Mouse (Mus musculus): ENCODE measurements around the gene Capn10.

Capn10 gene

DNA sequence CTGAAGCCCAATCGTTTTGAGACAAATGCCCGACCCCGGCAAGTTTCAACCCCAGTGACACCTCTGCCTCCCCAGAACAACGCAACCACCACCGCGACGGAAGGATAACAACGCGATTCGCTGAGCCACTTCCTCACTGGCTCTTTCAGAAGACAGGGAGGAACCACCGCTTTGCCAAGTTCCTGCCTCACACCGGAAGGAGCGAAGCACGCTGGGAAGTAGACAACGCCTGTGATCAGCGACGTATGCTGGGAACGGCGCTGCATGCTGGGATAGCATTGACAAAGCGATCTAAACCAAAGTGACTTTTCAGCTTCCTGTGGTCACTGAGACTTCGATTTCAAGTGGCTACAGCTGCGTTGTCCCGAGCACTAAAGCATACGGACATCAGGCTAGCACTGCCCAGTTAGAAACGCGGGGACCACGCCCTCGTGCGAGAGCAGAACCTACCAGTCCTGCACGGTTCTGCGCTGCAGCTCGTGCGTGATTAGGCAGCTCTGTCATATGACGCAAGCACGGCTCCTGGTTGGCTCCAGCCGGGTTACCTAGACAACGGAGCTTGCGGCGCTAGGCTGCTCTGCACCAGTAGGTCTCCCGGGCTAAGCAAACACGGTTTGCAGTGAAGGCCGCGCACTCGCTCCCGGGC lies at the start of gene Capn10:
Gene Capn10 (plus strand): TSS at position 195 of the 646 bp plus-strand sequence.
- peak; percentile 97 for DNase-seq

DNA sequence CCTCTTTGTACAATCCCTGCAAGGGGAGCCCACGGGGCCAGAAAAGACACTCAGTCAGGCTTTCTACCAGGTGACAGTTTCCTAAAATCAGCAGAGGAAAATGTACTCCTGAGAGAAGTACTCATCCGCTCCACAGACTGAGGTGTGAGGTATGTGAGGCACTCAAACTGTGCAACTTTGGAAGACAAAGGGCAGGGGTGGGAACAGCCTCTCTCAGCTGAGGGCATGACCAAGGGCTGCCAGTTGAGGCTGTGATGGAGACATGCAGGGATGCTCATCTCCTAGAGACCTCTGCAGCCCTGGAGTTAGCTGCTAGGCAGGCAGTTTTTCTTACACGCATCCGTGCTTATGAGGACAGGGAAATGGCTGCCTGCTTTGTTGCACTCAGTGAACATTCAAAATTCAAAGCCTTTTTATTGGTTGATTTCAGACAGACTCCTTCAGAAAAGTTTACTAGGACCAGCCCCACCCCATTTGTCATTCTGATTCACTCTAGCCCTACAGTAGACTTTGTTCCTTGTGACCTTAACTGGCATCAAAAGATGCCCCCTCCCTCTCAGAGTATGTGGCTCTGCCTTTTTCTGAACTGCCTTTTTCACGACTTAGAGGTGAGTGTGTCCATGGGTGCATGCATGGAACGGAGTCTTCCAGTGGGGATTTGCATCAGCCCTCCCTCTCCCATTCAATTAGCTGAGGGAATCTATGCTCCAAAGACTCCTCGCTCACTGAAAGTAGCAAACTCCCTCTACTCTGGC lies 45.1 kb upstream of the Capn10 start:
- DNase-seq: no peak

DNA sequence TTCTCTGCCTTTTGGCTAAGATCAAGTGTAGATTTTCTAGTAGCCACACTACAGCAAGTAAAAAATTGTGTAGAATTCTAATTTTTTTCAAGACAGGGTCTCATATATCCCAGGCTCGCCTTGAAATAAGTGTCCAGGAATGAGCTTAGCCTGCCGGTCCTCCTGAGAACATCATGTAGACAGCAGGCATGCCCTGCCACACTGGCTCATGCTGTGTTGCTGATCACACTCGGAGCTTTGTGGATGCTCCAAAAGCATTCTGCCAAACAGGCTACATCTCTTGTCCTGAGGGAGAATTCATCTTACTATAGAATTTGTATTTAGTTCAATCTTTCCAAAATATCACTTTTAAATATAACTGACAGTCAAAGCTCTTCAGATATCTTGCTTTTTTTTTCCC lies 41.4 kb upstream of the Capn10 start:
- DNase-seq: no peak

DNA sequence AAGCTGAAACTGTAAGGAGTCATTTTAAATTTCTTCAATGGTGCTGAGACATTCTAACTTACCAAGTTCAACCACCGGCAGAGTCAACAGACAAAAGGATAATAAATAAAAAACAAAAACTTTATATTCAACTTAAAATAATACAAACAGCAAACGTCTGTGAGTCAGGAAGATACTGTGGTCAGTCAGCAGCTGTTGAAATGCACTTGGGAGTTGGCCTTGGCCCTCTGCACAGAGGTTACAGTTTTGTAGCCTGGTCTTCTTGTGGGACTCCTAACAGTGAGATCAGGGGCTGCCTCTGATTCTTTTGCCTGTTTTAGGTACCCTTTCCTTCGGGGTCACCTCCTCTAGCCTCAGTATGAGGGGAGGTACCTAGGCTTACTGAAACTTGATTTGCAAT lies 40.3 kb upstream of the Capn10 start:
- DNase-seq: no peak

DNA sequence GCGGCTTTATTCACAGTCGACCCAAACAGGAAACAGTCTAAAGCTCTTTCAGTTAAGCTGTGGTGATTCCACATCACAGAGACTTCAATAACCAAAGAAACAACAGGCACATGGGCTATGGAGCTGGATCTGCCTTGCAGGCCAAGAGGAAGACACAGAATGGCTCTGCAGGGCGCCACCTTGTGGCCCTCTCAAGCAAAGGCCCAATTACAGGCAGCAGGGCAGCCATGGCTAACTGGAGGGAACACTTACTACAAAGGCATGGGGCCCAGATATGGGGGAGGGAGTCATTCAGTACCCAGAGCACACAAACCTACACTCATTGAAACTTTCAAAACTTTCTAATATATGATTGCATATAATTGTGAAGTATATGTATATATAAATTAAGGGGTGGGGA lies 39.1 kb upstream of the Capn10 start:
- peak; percentile 82 for DNase-seq

DNA sequence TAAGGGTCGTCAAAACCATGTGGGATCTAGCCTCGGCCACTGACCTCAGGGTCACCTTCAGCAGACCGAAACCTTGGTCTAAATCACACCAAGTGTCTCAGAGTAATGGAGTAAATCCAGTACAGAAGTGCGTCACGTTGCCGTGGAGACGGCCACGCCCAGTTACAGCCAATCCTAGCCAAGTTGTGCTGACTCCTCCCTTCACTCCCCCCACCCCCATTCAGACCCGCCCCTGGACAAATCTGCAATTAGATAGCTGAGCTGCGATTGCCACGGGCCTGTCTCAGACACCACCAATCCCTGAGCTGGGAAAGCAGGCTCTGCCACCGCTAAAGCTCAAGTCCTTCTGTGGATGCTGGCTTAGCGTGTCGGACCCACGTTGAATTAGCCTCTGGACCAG lies 31.4 kb upstream of the Capn10 start, which contains the start of gene Ankmy1:
Gene Ankmy1 (minus strand): TSS at position 121 of the 400 bp plus-strand sequence.
- peak; percentile 77 for DNase-seq

DNA sequence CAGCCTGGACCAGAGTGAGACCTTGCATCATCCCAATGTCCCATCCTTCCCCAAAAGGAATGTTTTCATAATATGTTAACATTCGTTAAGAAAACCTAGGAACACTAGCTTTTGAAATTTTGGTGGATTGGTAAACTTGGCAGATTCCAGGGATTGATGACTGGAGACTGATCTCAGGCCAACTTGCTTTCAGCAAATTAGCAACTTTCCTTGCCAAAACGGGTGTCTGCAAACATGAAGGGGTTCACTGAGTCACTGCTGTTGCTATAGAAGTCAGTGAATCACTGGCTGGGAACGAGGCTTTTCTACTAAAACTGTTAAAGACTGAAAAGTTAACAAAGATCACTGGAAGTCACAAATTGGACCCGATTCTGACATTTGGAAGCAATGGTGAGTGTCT lies 30.5 kb upstream of the Capn10 start:
- DNase-seq: peak; percentile 45

DNA sequence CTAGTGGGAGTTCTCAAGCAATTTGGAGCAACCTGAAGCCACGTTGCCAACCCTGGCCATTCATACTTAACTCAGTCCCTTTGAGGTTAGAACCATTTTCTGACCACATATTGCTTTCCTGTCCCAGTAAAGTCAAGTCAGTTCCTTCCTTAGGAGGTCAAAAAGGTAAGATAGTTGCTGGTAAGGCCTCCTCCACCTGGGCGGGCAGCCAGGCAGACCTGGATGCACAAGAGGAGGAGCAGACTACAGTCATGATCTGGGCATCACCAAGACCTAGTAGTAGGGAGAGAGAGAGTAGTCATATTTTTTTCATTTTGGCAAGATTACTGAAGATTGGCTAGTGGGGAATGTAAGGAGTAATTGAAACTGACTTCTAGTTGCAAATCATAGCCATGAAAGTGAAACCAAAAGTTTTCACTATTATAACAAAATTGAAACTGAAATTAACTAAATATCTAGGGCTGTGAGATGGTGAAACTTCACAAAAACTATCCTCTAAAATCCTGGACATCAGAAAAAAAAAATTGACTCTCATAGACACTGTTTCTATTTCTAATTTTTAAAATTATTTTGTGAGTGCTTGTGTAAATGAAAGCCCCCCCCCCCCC lies 28.4 kb upstream of the Capn10 start:
- DNase-seq: no peak

DNA sequence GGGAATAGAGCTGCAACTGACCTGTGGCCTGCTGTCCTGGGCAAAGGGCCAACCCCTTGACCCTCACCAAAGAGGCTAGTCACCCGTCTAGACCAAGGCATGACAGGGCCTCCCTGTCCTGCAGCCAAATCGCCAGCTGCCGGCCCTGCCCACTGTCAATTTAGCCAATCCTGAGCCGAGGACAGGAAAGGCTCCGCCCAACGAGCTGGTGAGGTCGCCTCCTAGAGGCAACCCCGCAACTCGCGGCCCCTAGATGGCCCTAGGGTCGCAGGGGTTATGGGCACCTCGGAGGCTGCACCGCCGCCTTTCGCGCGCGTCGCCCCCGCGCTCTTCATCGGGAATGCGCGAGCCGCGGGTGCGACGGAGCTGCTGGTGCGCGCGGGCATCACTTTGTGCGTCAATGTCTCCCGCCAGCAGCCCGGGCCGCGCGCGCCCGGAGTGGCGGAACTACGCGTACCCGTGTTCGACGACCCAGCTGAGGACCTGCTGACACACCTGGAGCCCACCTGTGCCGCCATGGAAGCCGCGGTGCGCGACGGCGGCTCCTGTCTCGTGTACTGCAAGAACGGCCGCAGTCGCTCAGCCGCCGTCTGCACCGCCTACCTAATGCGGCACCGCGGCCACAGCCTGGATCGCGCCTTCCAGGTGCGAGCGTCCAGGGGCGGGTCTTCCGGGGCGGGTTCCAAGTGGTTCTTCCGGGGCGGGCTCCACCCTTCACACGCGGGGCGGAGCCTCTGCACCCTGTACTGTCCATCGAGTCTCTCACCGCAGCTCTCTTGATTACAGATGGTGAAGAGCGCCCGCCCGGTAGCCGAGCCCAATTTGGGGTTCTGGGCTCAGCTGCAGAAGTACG lies 27.2 kb upstream of the Capn10 start, which contains the start of gene Dusp28:
Gene Dusp28 (plus strand): TSS at position 203 of the 853 bp plus-strand sequence.
- DNase-seq: peak; percentile 95

DNA sequence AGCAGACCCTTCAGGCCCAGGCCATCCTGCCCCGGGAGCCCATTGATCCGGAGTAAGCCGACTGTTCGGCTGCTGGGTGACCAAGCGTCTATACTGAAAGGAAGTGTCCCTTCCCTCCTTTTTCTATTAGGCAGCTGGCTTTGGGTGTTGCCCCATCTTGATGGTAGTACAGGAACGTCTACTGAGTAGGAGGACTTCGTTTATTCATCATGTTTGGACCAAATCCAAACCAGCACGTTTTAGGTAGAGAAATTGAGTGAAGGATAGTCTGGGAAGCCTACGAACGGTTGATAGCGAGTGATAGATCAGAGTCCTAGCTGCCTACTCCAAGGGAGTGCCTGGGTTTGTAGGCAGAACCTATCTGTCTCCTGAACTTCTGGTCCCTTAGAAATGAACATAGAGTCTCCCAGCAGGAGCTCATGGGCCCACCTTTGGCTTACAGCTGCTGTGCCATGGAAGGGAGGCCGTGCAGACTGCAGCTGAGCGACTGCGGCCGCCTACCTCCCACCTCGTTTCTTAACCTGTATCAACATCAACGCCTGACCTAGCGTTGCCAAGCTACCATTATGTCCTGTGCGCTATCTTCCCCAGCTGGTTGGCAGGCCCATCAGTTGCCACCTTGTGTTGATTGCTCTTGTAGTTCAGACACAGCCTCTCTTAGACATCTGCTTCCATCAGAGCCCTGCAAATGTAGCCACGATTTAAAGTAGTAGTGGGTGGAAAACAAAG lies 26.4 kb upstream of the Capn10 start:
- DNase-seq: no peak

DNA sequence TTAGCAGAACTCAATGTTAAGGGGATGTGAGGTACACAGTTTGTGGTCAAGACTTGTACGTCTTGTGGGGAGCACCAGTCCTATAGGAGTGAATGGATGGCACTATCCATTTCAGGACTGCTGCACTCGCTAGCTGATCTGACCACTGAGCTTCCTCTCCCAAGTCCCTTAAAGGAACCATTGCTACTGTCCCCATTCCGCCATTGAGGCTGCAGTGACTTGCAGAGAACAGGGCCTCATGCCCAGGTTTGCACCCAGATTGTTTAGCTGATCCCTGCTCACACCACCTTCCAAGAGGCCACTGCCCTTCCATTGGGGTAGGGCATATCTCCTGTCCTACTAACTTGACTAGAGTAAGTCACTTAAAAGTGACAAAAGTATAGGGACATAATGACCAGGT lies 25.5 kb upstream of the Capn10 start:
- no peak for DNase-seq

DNA sequence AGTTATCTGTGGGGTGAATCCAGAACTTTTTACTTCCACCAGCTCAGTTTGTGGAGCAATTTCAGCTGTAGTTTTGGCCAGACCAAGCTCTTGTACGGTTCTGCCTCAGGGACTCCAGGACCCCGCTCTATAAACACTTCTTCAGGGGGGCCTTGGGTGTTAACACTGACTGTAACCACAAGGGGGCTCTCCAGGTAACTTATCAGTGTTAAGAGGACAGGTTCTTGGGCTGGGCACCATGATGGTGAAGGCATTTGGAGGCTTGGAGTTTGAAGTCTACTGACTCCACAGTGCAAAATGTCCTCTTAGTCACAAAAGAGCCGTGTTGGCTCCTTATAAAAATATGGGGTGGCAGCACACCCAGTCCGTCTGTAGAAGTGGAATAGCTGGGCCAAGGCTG lies 25.1 kb upstream of the Capn10 start:
- peak; percentile 39 for DNase-seq

DNA sequence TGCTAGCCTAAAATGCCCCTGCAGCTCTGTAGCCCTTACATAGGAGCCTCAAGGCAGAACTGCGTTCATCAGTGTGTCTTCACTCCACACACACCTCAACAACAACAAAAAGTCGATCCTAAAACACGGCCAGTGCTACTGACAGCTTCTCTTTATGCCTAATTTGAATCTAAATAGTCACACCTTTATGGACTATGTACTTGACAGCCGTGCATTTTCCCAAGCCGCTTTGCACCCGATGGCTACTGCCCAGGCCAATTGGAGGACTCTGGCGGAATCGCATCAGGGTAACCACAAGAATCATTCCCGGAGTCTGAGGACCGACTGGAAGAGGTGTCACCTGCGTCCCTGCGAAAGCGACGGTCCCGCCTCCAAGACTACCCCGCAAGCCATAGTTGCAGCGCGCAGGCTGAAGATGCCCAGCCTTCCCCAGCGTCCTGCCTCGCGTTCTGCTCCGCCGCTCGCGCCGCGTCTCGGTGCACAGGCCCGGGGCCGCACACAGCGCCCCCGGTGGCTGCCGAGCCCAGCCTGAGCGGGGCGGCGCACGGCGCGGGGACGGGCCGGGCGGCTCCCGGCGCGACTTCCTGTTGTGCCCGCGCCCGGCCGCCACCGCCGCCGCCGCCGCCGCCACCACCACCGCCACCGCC lies 23.8 kb upstream of the Capn10 start, which contains the start of gene Rnpepl1:
Gene Rnpepl1 (plus strand): TSS at position 545 of the 647 bp plus-strand sequence.
- peak; percentile 79 for DNase-seq

DNA sequence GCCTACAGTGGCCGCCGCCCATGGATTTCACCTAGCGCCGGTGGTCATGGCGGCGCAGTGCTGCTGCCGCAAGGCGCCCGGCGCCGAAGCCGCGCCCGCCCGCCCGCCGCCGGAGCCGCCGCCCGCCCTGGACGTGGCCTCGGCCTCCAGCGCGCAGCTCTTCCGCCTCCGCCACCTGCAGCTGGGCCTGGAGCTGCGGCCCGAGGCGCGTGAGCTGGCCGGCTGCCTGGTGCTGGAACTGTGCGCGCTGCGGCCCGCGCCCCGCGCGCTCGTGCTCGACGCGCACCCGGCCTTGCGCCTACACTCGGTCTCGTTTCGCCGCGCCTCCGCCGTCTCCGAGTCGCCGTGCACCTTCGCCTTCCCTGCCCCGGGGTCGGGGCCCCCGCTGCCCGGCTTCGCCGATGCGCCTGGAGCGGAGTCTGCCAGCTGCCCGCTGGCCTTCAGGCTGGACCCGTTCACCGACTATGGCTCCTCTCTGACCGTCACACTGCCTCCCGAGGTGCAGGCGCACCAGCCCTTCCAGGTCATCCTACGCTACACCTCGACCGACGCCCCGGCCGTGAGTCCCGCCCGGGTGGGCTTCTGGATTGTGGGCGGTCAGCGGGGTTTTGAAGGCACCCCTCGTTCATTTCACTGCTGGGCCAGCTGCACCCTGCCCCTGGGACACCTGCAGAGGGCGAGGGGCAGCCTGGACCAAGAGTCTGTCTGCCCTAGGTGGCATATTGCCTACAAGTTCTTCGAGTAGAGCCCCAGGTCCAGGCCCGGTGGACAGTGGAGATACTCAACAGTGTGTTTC lies 23.1 kb upstream of the Capn10 start:
- peak; percentile 36 for DNase-seq

DNA sequence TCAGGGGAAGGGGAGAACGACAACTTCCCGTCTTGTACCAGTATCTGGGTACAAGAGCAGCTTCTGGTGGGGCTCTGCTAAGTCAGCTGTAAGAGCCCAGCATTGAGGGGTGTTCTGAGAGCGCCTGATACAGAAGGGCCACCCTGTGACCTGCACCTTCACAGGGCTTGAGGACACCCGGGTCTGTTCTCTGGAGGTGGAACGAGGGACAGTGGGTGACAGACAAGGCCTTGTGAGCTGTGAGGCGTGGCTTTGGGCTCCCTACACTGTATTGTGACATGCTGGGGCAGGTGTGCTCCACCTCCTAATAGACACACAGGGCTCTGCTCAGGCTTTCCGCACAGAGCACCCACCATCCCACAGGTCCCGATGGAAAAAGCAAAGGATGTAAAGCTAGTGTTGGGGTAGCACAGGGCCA lies 22.4 kb upstream of the Capn10 start:
- DNase-seq: peak; percentile 34

DNA sequence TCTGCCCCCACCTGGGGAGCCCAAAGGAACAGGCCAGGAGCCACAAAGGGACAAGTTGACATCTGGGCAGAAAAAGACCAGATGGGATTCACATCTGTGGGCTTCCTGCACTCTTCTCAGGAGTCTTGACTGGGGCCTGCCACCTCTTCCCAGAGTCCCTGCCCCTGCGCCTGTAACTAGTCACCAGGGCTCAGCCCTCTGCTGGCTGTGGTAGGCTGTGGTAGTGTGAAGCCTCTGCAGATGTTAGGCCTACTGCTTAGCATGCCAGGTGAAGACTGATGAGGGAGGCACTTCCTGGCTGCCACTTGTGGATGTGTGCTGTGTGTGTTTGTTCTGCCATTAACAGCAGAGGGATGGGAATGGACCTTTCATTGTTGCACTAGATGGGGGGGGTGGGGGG lies 21.9 kb upstream of the Capn10 start:
- no peak for DNase-seq

DNA sequence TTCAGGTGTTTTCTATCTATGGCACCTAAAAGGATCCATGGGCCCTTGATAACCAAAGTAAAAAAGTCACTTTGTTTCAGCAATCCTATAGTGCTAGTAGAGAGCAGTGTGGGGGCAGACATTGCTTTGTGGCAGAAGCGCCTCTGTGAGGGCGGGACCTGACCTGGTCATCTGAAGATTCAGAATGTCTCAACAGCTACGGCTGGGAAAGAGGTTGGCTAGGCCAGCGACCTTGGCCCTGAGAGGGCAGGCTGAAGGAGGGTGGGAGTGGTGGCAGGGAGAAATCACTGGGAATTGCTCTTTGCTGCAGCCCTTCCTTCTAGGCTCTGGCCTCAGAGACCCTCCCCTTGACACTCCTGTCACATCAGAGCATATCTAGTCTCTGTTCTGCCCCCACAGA lies 19.9 kb upstream of the Capn10 start:
- no peak for DNase-seq

DNA sequence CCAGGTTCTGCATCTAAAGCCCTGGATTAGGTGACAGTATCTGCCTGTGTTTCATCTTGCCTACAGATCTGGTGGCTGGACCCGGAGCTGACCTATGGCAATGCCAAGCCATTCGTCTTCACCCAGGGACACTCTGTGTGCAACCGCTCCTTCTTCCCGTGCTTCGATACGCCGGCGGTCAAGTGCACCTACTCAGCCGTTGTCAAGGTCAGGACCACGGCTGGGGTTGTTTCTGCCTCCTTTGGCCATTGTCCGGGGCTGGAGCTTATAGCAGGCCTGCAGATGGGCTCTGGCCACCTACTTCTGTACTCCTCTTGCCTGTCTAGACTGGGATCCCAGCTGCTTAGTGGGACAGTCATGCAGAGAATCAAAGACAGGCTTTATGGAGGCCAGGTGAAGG lies 19.2 kb upstream of the Capn10 start:
- no peak for DNase-seq

DNA sequence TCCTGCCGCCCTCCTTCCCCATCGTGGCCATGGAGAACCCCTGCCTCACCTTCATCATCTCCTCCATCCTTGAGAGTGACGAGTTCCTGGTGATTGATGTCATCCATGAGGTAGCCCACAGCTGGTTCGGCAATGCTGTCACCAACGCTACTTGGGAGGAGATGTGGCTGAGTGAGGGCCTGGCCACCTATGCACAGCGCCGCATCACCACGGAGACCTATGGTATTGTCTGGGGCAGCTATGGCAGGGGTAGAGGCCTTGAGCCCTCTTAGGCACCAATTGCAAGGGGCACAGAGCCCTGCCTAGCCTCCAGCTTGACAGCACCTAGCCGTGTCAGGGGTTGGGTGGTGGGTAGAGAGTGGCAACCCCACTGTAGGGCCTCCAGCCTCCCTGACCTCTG lies 17.5 kb upstream of the Capn10 start:
- no peak for DNase-seq

DNA sequence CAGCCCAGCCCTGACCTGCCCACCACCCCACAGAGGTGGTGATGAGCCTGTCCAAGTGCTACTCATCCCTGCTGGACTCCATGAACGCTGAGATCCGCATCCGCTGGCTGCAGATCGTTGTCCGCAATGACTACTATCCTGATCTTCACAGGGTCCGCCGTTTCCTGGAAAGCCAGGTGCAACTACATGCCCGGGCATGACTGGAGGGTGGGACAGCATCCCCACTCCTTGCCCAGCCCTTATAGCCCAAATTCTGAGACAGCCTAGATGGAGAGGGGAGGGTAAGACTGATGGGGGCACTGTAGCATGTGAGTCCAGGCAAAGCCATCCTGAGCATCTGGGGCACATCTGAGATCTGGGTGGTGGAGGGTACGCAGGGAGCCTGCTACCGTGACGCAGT lies 15.0 kb upstream of the Capn10 start:
- no peak for DNase-seq

DNA sequence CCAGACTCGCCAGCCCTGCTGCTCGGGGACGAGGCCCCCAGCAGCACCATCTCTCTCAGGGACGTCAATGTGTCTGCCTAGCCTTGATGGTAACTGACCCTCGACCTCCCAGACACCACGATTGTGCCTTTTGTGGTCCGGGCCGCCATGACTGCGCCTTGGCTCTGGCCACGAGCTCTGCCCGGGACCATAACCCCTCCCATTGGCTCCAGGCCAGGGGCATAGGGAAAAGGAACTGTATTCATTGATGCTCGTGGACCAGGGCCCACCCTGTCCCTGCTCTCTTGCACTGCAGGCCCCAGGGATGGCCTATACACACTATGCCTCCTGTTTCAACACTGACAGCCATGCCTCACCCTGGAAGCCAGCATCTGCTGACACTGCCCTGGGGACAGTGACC lies 14.4 kb upstream of the Capn10 start:
- DNase-seq: no peak
